Mouse (Mus musculus) lung, postnatal 10 days (tissue): ENCODE data around the gene Chtf18.

Experiments used
- DNase-seq: peaks from one replicate; pipeline ENCODE4 v3.0.0; 2021

The Chtf18 gene

GRCm38 (mm10) chr17:25732082-25732481 lies 4.9 kb upstream of the Chtf18 start:
- peak; percentile 88 for DNase-seq

GRCm38 (mm10) chr17:25728009-25728270 lies 721 bp upstream of the Chtf18 start:
- no peak for DNase-seq

GRCm38 (mm10) chr17:25725264-25725663 lies 2.0 kb downstream of the Chtf18 start:
- DNase-seq: no peak

GRCm38 (mm10) chr17:25723919-25724318 lies 3.3 kb downstream of the Chtf18 start:
- DNase-seq: no peak

- DNase-seq: no peak
Observed at GRCm38 (mm10) chr17:25723470-25723869, 3.7 kb downstream of the Chtf18 start.

GRCm38 (mm10) chr17:25721476-25721875 lies 5.7 kb downstream of the Chtf18 start:
- no peak for DNase-seq

- DNase-seq: no peak
Observed at GRCm38 (mm10) chr17:25717691-25718090, 9.5 kb downstream of the Chtf18 start.

- DNase-seq: peak; percentile 50
Observed at GRCm38 (mm10) chr17:25716711-25717637, 10.2 kb downstream of the Chtf18 start, which contains the start of gene Gng13. Gene Gng13 (plus strand): TSS chr17:25717171.

GRCm38 (mm10) chr17:25716130-25716529 lies 11.1 kb downstream of the Chtf18 start:
- no peak for DNase-seq

- no peak for DNase-seq
Observed at GRCm38 (mm10) chr17:25715627-25716026, 11.6 kb downstream of the Chtf18 start.

- no peak for DNase-seq
Observed at GRCm38 (mm10) chr17:25711136-25711535, 16.1 kb downstream of the Chtf18 start.

GRCm38 (mm10) chr17:25709994-25710393 lies 17.2 kb downstream of the Chtf18 start:
- DNase-seq: no peak

GRCm38 (mm10) chr17:25700863-25701496 lies 26.2 kb downstream of the Chtf18 start:
- no peak for DNase-seq

GRCm38 (mm10) chr17:25698446-25698845 lies 28.8 kb downstream of the Chtf18 start:
- DNase-seq: peak; percentile 81

GRCm38 (mm10) chr17:25696263-25696662 lies 31.0 kb downstream of the Chtf18 start:
- no peak for DNase-seq

- DNase-seq: no peak
Observed at GRCm38 (mm10) chr17:25688922-25689321, 38.3 kb downstream of the Chtf18 start.

GRCm38 (mm10) chr17:25686323-25686722 lies 40.9 kb downstream of the Chtf18 start:
- no peak for DNase-seq

GRCm38 (mm10) chr17:25681636-25682035 lies 45.6 kb downstream of the Chtf18 start:
- DNase-seq: no peak

GRCm38 (mm10) chr17:25679818-25680217 lies 47.4 kb downstream of the Chtf18 start:
- DNase-seq: no peak

- no peak for DNase-seq
Observed at GRCm38 (mm10) chr17:25677969-25678368, 49.2 kb downstream of the Chtf18 start.

GRCm38 (mm10) chr17:25672982-25673381 lies 54.2 kb downstream of the Chtf18 start:
- DNase-seq: no peak
